Mouse (Mus musculus) fat pad, adult 2 months (tissue): Measurements from ENCODE around the gene Tlk1.

Experiments used
- DNase-seq: peaks from one replicate; pipeline ENCODE4 v3.0.0-alpha.2; 2011; ENCODE audit warnings: low read depth, low spot score; ENCODE audit errors: extremely low read depth

The Tlk1 gene

DNA sequence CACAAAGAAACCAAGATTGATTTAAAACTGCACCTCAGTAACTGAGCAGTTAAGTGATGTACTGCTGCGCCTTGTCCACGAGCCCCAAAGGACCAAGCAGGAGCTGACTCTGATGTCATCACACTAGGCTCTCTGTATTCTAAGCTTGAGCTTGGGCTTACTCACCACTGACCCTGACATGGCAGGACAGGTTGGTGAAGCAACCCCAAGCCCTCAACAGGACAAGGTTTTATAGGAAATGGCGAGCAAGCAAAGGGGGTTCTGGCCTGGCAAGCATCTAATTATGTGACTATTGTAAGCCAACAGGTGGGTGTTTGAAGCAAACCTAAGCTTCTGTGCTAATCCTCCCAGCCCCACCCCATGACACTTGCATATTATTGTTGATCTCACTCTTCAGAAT is 124.7 kb downstream of the Tlk1 start:
- DNase-seq, result no peak

DNA sequence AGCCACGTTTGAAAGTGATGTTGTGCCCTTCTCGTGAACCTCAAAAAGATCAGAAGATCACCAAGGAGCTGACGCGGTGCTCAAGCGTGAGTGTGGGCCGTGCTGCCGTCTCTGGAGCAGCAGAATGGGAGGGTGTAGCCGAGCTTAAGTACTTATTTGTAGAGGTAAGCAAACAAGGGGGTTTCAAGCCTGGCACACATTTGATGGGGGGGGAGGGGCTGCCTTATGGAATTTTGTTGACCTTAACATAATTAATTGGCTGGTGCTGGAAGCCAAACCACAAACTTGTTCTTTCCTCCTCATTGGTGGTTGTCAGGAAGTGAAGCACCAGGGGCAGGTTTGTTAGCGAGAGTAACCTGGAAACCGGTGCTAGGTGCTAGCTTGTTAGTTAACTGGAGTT is 129.8 kb downstream of the Tlk1 start:
- no peak for DNase-seq

DNA sequence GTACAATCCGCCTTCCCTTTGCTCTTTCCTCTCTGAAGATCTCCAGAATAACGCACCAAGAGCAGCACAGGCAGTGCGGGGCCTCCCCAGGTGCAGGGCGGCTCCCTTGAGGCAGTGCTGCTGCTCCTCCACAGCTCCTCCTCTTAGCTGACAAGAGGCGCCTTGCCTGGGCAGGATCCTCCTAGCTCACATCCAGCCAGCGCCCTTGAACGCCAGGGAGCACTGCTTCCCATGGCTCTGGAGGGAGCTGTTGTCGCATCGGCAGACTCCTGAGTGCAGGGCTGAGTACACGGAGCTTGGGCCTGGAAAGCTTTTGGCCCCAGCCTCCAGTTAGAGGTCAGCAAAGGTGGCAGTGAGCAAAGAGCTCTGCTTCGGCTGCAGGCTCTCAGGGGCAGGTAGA is 135.3 kb downstream of the Tlk1 start:
- DNase-seq, result no peak

DNA sequence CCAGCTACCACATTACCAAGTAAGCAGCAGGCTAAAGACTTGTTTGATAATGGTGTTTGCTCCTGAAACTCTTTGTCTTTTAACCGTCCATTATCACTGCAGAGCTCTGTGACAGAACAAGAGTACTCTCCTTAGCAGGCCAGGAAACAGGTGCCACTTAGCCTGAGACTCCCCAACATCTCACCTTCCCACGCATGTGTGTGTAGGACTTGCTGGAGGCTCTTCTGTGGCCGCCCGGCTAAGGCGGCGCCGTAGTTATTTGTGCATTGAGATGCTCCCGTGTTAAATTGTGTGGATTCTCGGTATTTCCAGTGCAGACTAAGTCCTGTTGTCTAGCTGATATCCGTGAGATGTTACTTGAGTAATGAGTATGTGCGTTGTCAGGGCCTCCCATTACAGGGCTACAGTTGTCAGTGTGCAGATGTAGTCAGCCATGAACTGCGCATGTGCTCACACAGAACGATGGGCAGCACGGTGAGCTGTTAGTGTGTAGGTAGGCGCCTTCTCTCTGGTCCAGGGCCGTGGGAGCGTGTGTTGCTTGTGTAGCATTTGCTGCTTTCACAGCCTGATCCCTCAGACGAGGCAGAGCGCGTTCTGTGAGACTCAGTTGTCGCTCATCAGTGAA is 137.0 kb downstream of the Tlk1 start:
- DNase-seq, result no peak

DNA sequence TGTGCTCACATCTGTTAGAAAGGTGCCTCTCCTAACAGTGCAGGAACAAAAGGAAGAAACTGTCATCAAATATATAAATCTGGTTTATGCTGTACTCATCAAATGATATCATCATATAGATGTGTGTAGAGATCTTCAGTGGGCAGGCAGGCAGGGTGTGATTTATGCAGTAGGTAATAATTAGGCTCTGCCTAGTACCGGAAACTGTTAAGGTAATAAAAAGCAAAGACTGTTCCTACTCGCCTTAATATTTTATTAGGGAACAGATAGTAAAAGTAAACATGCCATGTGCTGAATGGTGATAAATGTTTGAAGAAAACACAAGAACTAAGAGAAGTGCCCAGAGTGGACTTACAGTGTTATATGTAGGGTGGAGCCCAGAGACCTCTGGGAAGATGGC is 143.2 kb downstream of the Tlk1 start:
- DNase-seq, result no peak

DNA sequence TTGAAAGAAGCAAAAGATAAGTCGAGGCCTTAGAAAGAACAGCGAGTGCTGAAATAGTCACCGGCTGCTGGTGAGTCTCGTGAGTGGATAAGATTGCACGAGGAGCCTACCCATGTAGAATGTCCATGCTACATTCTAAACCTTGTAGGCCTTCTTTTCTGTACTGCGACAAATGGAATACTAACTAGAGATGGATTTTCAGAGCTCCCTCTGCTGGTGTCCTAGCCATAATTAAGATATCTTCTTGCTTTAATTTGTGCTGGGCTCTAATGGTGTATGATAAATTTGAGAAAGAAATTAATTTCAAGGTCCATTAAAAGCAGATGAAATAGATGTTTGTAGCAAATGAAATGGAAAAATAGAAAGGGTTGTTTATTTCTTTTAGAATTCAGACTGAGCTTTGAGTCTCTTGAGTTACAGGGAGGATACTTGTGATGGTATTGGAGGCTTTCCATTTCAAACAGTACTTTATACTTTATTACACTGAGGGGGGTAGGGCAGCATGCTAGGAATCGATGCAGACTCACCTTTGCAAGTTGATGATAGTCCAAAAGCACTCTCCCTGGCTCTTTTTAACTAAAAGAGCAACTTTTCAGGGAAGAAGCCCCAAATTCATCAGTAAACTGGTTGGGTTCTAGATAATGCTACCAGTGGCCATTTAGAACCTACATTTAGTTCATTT is 151.9 kb downstream of the Tlk1 start:
- DNase-seq, result no peak

DNA sequence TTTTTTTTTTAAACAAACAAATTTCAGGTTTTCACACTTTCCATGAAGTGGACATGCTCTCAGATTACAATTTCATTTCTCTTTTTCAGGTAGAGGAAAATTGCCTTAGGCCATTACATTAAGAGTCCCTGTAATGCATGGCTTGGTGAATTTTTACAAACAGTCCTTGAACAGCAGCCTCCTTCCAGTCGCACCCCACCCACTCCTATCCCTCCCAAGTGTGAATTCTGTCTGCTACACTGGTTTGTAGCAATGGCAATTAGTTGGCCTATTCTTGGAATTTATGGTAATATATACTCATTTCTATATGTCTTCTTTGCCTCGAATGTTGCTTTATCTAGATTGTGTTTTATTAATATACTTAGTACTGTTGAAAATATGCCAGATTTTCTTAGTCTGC is 153.1 kb downstream of the Tlk1 start:
- DNase-seq, result no peak

DNA sequence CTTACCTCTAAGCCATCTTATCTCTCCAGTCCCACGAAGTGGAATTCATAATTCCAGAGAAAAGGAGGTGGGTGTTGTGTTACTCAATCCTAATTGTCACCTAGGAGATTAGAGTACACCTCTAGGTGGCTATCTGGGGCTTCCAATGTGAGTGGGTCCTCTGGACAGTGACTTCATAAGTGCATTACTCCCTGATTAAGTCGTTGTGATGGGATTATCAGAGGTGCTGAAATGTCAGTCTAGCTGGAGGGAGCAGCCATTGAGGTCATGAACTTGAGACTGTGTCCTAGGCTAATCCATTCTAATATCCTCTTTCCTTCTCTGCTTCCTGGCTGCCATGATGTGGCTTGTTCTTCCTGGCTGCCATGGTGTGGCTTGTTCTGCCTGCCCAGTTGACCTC is 155.6 kb downstream of the Tlk1 start:
- DNase-seq, result no peak

DNA sequence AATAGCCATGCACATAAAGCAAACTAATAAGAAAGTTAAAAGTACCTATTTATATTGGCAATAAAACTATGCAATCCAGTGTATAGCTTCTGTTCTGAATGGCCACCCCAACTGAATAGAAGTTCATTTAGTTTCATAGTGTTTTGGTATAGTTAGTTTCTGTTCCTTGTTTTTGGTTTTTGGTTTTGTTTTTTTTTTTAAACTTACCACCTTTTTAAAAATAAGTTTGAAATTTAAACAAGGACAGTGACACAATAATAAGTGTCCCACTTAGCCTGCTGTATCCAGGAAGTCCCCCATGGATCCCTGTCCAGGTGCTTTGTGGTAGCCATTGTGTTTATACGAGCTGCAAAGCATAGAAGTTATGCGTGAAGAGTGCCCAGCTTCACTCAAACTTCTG is 156.3 kb downstream of the Tlk1 start:
- no peak for DNase-seq

DNA sequence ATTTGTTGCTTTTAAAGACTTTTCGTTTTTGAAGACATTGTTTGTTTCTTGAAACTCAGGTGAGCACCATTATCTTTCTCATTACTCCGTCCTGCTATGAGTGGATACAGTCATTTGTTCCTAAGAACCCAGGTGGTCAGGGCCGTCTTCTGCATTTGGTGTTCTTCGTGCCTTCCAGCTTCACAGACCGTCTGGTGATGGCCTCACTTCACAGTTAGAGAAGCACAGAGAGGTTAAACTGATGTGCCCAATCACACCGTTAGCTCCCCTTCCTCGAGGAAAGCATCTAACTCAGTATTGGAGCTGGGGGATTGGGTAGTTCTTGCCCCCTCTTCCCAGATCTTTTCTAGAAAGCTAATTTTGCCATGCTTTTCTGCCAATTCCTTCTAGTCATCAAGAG is 158.5 kb downstream of the Tlk1 start:
- DNase-seq, result no peak

DNA sequence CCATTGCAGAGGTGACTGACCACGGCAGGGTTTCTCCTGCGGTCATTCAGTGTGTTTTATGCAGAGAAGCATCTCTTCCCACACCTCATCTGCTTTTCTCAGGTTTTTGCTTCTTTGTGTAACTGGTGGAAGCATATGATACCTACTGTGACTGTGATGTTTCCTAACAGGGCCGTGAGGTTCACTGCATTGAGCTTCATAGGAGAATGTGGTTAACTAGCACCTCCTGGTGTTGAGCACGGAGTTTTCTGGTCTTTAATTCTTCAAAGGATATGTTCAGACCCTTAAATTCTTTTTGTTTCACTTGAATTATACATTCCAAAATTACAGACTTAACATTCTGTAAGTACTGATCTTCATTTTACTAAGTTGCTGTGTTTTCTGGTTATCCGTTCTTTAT is 161.8 kb downstream of the Tlk1 start:
- DNase-seq, result no peak
